Mouse (Mus musculus): Measurements from ENCODE around the gene Syt12. TPM values are rescaled to one million over a fixed set of nuclear protein-coding genes. Genes with fewer than 3 reads are reported as not detected.

The Syt12 gene
- total RNA-seq (2023; ENCODE audit: inconsistent age) = not detected in 4 replicates

GRCm38 (mm10) chr19:4477345-4478189 lies at the start of gene Syt12:
Gene Syt12, minus strand, starts transcription at chr19:4477447.

DNA sequence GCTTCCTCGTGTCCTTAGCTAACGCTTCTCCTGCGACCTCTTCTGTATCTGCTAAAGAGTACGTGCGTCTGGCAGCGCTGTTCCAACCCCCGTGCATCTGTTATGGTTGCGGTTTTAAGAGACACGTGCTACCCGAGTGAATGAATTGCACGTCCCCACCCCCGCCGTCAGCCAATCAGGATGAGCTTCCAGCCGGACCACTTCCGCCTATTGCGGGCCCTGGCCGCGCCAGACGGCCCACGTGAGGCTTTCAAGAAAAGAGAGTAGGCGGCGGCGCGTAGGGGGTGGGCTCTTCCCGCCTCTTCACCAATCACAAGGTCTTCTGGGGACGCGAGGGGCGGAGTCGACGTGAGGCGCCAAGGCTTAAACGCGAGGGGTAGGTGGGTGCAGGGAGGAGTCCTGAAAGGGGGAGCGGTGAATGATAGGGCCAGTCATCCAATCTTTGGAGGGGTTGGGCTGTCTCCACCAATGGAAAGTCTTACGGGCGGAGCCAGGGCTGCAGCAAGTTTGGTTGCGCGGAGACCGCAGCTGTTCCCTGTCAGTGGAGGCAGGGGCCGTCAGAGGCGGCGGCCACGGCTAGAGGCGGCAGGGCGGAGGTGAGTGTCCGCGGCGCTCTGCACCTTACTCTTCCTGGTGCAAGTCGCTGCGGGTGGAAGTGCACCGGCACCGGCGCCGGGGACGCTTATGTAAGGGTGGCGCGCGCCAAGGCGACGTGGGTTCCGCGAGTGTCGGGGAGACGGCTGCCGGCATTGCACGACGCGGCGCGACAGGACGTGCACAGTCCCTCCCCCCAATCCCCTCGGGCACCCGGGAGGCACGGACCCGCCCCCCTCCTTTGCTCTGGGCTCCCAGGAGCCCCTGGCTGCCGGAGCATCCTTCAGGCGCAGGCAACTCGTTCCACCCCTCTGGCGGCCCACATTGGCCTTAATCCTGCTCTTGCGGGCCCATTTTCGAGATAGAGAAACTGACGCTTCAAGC lies 33.0 kb upstream of the Syt12 start, which contains the start of gene Pcx:
Gene Pcx, plus strand, starts transcription at position 487 of the 978 bp plus-strand sequence.

DNA sequence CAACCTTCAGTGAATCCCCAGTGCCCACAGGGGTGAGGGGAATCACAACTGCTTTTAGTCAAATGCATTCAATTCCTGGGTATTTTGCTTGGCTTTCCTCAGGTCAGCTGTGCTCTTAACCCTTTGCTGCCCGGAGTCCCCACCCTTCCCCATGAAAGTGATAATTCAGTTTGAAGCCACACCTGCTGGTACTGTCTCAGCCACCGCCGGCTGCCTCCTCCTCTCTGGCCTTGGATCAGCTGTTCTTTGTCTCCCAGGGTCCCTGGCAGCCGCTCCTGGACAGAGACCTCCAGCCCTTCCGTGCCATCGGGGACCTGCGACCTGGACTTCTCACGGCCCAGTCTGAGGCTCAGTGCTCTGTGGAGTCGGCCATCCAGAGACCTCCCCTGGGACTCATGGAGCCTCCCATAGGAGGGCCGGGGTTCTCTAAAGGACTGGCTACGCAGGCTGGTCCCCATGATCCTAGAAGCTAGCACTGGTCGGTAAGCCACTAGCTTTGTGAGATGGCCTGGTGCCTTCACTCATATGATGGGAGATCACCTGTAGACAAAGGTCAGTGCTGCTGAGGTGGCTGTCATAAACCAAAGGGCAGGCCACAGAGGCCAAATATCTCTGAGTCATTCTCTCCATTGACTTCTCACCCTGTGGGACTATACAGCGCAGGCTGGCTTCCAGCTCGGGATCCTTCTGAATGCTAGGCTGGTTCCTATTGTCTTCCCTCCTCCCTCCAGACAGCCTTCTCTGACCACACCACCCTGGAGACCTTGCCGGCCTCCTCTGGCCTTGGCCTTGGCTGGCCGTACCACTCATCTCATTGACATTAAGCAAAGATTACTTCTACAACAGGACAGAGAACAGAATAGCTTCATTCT lies 21.1 kb upstream of the Syt12 start, which contains the start of gene 2010003K11Rik:
Gene 2010003K11Rik, minus strand, starts transcription at position 522 of the 872 bp plus-strand sequence.

DNA sequence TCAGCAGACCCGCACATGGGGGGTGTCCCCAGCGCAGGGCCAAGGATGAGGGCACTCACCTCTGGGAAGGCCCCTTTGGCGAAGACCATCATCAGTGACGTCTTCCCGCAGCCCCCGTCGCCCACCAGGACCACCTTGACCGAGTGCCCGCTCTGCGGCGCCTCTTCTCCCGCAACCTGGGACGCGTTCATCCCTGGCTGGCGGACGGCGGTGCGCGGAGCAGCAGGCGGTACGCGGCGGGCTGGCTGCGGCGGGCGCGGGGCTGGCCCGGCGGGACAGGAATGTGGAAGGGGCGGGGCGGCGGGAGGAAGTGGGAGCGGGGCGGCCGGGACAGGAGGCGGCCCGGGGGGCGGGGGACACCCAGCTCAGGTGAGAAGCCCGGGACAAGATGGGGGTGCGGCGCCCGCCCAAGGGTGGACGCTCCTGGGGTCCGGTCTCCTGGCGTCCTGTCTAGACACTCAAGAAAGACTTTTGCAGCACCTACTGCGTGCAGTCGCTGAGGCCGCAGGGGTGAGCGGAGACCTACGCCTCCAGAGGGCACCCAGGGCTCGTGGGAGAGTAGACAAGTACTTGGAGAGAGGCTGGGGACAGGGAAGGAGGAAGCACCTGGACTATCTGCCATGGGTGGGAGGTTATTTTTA lies 38.0 kb downstream of the Syt12 start, which contains the start of gene Rhod:
Gene Rhod, minus strand, starts transcription at position 272 of the 641 bp plus-strand sequence.

DNA sequence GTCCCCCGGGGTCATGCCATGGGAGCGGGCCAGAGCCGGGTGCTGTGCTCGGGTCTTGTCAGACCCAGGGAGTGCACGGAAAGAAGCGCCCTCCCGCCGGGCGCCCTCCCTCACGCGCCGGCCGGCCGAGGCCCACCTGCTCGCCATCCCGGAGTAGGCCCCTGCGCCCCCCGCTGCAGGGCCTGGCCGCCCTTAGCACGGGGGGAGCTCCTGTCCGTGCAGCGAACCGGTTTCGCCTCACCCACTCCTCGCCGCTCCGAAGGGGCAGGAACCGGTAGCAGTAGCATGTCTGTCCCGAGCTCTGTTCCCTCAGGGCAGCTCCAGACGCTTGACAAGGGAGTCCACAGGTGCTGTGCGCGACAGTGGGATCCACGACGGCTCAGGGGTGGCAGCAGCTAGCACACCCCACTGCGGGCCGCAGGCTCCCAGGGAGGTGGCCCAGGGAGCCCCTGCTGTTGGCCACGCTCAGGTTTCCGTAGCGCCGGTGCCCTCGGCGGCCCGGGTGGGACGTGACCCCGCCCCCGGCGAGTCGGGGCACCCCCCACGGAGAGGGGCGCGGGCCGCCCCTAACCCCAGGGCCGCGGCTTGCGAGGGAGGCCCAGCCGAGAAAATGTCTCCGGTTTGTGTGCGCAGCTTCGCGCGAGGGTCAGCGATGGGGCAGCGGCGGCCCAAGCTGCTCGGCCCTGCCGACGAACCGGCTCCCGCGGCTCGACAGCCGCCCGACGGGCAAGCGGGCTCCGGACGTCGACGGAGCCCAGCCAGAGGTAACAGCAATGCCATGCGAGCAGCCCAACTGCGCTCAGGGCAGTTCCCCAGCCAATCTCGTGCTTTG lies 79.2 kb downstream of the Syt12 start, which contains the start of gene Kdm2a:
Gene Kdm2a, minus strand, starts transcription at position 488 of the 832 bp plus-strand sequence.

Other genes with a start within 250 kb of the Syt12 start
- gene Pold4, start 245.5 kb downstream of the Syt12 start, total RNA-seq (2023; ENCODE audit: inconsistent age) = 199 to 218 TPM (median 212 TPM) in 4 replicates
- 22.2 to 34.5 TPM (median 24.6 TPM) in 4 replicates for gene Ssh3, start 208.3 kb downstream of the Syt12 start, total RNA-seq (2023; ENCODE audit: inconsistent age)
- 22.0 to 30.9 TPM (median 23.6 TPM) in 4 replicates for gene Ankrd13d, start 194.3 kb downstream of the Syt12 start, total RNA-seq (2023; ENCODE audit: inconsistent age)
- 533 to 592 TPM (median 549 TPM) in 4 replicates for gene Grk2, start 171.2 kb downstream of the Syt12 start, total RNA-seq (2023; ENCODE audit: inconsistent age)
- gene Kdm2a, start 79.2 kb downstream of the Syt12 start, total RNA-seq (2023; ENCODE audit: inconsistent age) = 209 to 242 TPM (median 228 TPM) in 4 replicates
- gene Rhod, start 38.0 kb downstream of the Syt12 start, total RNA-seq (2023; ENCODE audit: inconsistent age) = 0.57 to 1.1 TPM (median 1.0 TPM) in 3 of 4 replicates, not detected in the other
- not detected in 4 replicates for gene 2010003K11Rik, start 21.1 kb upstream of the Syt12 start, total RNA-seq (2023; ENCODE audit: inconsistent age)
- 3.8 to 8.0 TPM (median 4.9 TPM) in 4 replicates for gene Pcx, start 33.0 kb upstream of the Syt12 start, total RNA-seq (2023; ENCODE audit: inconsistent age)
- 0.16 to 0.33 TPM (median 0.29 TPM) in 4 replicates for gene Lrfn4, start 138.2 kb upstream of the Syt12 start, total RNA-seq (2023; ENCODE audit: inconsistent age)
- gene Rce1, start 148.2 kb upstream of the Syt12 start, total RNA-seq (2023; ENCODE audit: inconsistent age) = 53.6 to 54.6 TPM (median 54.2 TPM) in 4 replicates
- not detected in 4 replicates for gene Gm960, start 221.2 kb upstream of the Syt12 start, total RNA-seq (2023; ENCODE audit: inconsistent age)
- not detected in 4 replicates for gene Sptbn2, start 233.7 kb upstream of the Syt12 start, total RNA-seq (2023; ENCODE audit: inconsistent age)

All from B cell, adult (primary cell).